Mouse (Mus musculus) cerebellum, postnatal 4 days (tissue): ENCODE results near the gene Dok7.

Source experiments
- DNase-seq, 2 experiments: peaks; one replicate each; pipeline ENCODE4 v3.0.0; 2022; ENCODE audit warnings: low spot score in 2 of 2, mixed read lengths in 1 of 2

The Dok7 gene

DNA sequence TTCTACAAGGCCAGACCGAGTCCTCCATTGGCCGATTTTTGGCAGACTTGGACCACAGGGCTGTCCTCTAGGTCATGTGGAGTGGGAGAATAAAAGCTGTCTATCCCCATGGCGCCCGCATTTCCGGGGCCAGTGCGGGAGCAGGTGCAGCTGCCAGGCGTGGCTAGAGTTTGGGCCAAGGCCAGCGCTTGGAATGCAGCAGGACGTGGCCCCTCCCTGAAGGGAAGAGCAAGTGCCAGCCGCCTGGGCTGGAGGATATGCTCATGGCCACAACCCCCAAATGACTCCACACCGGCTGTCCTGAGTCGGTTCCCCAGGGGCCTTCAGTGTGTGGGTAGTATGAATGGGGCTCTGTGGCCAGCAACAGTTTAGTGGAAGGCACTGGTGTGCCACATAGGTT, 1.5 kb upstream of the Dok7 start:
- peak in 1 of 2 experiments; percentile 65 for DNase-seq

DNA sequence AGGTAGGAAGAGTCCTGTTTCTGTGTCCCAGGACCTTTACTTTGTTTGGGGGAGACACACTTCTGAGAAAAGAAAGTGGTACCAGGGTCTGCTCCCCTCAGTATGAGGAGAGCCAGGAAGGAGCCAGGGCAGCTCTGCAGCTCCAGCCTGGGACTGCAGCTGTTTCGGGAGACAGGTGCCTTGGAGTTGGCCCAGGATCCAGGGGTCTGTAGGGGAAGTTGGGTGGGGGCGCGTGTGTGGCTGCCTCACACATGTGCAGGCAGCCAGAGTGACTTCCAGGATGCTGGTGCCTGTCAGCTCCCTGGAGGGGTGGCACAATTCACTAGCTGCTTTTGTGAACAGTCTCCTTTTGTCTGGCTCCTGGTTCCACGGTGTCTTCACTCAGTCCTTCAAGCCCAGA, 1.0 kb downstream of the Dok7 start:
- DNase-seq = no peak

DNA sequence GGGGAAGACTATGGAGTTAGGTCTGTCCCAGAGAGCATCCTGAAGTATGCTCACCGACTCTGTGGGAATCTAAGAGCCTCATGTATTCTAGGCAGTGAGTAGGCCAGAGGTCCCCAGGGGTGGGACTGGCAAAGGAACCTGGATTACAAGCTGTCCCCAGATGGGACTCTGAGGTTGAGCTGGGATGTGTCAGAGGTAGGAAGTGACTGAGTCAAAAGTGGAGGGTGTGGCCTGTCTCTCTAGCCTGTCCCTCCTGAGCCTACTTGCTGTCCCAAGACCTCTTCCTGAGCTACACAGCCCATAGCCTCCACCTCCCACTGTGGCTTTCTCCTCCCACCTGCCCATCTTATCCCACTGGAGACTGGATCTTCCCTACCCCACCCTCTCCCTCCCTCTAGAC, 1.6 kb downstream of the Dok7 start:
- no peak for DNase-seq

GRCm38 (mm10) chr5:35060098-35060497, 3.5 kb downstream of the Dok7 start:
- DNase-seq = no peak

GRCm38 (mm10) chr5:35069841-35070240, 13.3 kb downstream of the Dok7 start:
- no peak for DNase-seq

- DNase-seq = no peak
Measured at GRCm38 (mm10) chr5:35070314-35070713, 13.7 kb downstream of the Dok7 start.

DNA sequence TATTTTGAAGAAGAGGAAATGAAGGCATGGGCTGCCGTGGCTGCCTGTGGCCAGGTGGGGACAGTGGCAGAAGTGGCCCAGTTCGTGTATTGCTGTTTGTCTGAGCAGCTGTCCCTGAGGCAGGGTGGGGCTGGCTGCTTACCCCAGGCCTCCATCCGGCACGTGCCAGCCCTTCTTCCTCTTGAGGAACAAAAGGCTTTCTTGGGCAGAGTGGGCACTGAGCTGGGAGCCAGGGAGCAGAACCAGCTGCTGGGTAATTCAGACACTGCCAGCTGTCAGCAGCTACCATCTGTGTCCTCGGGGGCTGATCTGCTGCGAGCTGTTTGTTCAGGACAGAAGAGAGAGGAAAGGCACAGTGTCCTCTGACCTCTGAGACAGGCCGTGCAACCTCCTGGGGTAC, 14.4 kb downstream of the Dok7 start:
- peak in 1 of 2 experiments; percentile 58 for DNase-seq

GRCm38 (mm10) chr5:35071855-35072254, 15.3 kb downstream of the Dok7 start:
- no peak for DNase-seq

- no peak for DNase-seq
Measured at GRCm38 (mm10) chr5:35073235-35073634, 16.7 kb downstream of the Dok7 start.

DNA sequence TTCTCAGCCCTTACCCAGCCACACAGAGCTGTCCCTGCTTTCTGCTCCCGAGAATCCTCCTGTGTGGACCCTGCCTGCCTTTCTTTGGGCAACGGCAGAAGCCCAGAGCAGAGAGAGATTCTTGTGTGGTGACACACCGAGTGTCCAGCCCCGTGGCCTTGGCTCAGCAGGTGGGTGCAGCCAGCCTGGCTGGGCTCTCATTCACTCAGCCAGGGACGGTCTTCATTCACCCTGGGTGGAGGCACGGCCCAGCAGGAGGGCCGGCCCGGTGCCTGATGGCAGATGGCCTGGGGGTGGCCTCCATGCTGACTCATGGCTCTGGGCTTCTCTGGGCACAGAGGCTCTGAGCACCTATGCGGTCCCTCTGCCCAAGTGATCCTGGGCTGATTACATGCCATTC, 17.4 kb downstream of the Dok7 start:
- no peak for DNase-seq

GRCm38 (mm10) chr5:35076369-35076768, 19.8 kb downstream of the Dok7 start:
- DNase-seq = peak in 1 of 2 experiments; percentile 31

DNA sequence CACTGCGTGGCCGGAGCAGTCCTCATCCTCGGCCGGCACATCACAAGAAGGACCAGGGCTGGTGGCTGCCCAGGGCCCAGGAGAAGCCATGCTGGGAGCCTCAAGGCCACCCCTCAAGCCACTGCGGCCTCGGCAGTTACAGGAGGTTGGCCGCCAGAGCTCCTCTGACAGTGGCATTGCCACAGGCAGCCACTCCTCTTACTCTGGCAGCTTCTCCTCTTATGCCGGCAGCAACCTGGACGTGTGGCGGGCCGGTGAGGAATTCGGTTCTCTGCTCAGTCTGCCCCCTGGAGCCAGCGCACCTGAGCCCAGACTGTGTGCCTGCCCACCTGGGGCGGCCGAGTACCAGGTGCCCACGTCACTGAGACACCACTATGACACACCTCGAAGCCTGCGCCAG, 22.5 kb downstream of the Dok7 start:
- DNase-seq = no peak

DNA sequence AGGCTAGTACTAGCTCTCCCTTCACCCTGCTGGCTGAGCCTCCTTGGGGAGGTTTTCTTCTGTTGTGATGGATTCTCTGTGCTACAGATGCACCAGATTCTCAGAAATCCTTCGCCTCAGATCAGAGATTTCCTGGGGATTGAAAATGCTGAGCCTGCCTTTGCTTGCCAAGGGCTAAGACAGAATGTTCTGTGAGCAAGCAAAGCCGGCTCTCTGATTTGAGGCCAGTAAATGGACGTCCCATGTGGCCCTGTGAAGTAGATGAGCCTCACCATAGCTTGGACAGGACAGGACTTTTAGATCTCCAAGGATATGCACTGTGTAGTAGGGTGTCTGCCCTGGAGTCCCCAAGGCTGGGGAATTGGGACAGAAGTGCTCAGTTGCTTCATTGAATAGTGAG, 28.3 kb downstream of the Dok7 start:
- no peak for DNase-seq

DNA sequence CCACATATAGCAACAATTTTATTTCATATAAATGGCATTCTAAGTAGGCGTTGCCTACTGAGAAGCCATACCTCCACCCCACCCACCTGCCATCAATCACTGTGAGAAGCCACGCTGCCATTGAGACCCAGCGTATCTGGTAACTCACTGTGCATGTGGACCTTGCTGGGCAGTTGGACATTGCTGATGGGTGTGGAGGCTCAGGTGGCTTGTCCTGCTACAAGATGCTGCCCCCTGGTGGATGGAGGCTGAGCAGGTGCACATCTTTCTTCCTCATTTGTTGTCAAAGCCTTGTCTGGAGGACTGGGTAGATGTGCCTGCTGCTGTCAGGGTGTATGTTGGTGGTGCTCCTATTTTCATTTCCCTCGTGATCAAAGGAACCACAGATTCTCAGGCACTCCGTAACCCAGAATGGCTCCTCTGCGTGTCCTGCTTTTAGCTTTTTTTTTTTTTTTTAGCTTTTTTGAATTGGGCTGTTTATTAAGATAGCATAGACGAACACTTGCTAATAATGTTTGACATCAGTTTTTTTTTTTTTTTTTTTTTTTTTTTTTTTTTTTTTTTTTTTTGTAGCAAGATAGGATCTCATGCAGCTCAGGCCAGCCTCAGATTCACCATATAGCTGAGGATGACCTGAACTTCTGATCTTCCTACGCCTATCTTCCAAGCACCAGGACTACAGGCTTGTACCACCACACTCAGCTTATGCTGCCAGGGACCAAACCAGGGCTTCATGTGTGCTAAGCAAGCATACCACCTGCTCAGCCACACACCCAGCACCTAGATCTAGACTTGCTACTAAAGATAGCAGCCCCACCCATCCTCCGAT, 32.4 kb downstream of the Dok7 start:
- DNase-seq = peak; percentile 67 to 72

DNA sequence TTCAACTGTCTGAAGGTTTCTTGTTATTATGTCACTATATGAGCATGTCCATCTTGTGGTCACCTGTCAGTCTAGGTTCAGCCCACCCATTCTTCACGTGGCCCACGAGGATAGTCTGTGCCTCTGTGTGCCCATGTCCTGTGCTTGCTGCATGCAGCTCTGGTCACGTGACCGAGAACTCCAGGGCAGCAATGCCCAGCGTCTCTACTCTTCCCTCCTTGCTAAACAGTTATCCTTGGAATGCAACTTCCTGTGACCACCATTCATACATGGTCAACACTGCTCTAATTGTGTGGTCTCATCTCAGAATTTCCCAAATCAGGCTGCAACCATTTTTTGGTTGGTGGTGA, 33.0 kb downstream of the Dok7 start:
- DNase-seq = no peak

DNA sequence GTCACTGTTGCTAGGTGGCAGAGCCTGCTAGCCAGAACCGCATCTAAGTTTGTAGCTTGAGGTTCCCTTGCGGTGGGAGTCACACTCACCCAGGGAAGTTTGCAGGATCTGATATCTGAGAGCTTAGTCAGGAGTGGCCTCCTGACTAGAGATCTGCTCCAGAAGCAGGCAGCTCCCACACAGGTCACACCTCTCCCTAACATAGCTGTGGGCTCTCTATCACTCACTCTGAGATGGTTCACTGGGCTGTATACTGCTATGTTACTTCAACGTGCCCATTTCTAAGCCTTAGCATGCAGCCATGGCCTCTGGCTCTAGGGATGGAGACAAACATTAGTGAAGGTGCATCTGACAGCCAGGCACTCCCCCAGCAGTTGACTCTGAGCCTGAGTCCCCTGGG, 35.1 kb downstream of the Dok7 start:
- DNase-seq = no peak

- no peak for DNase-seq
Measured at GRCm38 (mm10) chr5:35103086-35103485, 46.5 kb downstream of the Dok7 start.

- DNase-seq = no peak
Measured at GRCm38 (mm10) chr5:35103528-35103927, 47.0 kb downstream of the Dok7 start.

DNA sequence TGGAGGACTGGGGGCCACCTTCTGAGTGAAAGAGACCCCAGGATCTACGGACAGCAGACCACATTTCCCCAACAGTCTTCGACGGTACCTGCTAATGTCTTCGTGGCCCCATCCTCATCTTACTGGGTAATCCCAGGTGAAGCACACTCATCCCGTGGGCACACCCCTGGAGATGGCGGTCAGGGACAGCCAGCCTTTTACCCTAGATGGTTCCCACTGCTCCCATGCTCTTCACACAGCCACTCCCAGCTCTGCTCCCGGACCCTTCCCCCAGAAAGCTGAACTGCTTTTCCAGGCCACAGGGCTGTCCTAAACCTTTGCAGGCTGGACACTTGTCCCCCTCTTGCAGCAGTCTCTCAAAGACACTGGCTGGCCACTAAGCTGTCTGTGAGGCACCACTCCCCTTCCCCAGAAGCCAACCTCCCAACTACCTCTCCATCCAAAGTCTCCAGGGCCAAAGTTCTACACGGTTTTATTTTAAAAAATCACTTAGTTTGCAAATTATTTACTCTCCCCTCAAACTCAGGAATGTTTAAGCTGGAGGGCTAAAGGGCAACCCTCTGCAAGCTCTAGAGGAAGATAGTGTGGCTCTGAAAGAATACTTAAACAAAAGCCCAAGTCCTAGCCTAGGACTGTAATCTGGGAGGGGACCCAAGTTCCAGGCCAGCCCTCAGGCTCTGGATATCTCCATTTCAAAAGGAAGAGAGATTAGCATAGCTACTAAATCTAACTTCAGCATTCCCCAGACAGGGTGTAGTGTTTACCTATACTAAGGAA, 47.8 kb downstream of the Dok7 start:
- DNase-seq = no peak

DNA sequence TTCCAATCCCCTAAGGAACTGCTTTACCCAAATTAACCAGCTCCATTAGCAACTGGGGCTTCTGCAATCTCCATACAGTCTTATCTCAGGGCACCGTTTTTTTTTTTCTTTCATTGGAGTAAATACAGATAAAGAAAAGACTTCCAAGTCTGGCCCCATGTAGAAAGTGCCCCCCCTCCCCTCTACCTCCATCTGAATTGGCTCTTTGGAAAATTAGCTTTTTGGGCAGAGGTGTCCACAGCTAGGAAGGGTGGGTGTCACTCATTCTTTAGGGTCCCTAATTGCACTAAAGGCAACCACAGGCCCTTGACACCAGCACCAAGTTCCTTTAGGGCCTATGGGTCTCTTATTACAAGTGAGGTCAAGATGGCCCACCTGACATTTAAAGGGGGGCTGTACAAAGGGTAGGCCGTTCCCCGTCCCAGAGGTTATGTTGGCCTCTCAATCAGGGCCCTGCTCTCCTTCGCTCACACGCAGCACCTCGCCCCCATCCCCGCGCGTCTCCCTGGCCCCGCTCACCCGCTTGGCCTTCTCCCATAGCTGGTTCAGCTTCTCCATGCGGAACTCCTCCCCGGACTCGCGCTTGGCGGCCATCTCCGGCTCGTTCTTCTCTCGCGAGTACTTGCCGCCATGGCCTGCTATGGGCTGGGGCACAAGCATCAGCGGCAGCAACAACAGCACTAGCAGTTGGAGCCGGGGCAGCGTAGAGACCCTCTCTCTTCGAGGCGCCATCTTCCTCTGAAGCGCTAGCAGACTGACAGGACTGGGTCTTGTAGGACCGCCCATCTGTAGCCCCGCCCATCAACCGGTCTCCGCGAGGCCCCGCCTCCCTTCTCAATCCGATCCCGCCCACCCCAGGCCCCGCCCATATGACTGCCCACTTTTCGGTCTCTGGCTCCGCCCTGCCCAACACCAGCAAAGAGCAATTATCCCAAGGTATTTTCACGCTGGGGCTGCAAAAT, 48.7 kb downstream of the Dok7 start, which contains the start of gene Lrpap1:
Lrpap1 (minus strand) TSS at position 807 of the 962 bp plus-strand sequence.
- DNase-seq = peak; percentile 77 to 91

GRCm38 (mm10) chr5:35105922-35106298, 49.3 kb downstream of the Dok7 start:
- DNase-seq = peak in 1 of 2 experiments; percentile 56

GRCm38 (mm10) chr5:35112444-35112843, 55.9 kb downstream of the Dok7 start:
- DNase-seq = no peak
